Mouse (Mus musculus): ENCODE data around the gene Nat8f6.
A peak's percentile ranks its signal among the peaks of the same experiment; 100 is the strongest.
"Not testable (repeated sequence)": the region's sequence is repeated elsewhere in the genome, so short reads cannot be mapped to it uniquely, and the experiment has no call there.

Nat8f6 gene

DNA sequence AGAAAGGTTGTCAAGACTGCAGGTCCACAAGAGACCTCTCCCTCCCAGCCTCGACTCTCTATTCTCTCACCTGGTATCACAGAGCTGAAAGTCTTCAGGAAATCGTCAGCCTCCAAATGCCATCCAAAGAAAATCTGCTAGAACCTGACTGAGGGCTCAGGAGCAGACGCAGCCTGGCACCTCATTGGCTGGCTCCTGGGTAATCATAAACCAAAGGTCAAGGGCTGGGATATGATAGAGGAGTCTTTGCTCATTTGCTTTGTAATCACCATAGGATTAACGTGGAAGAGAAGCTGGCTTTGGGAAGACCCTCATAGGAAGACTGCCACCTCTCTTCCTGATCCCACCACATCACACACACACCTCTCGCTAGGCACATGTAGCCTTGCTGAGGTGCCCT lies at the start of gene Nat8f6, which contains the start of gene Nat8f5:
TSS of gene Nat8f6 (minus strand) at position 118 of the 400 bp plus-strand sequence.
TSS of gene Nat8f5 (minus strand) at position 136 of the 400 bp plus-strand sequence.
- no peak for DNase-seq

DNA sequence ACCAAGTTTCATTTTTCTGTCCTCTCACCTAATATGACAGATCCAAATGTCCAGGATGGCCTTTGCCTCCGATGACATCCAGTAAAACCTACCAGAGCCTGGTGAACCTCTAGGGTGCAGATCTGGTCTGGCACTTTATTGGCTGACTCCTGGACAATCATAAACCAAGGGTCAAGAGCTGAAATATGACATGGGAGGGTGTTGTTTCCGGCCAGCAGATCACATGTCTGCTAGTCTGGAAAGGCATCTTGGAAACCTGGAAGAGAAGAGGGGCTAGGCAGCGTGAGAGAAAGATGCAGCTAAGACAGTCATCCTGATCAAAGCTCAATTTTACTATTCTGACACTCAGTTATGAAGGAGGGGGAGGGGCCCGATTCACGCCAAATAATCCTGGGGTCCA lies 48.3 kb upstream of the Nat8f6 start, which contains the start of gene Nat8f2:
TSS of gene Nat8f2 (minus strand) at position 153 of the 400 bp plus-strand sequence.
- DNase-seq: not testable (repeated sequence)

DNA sequence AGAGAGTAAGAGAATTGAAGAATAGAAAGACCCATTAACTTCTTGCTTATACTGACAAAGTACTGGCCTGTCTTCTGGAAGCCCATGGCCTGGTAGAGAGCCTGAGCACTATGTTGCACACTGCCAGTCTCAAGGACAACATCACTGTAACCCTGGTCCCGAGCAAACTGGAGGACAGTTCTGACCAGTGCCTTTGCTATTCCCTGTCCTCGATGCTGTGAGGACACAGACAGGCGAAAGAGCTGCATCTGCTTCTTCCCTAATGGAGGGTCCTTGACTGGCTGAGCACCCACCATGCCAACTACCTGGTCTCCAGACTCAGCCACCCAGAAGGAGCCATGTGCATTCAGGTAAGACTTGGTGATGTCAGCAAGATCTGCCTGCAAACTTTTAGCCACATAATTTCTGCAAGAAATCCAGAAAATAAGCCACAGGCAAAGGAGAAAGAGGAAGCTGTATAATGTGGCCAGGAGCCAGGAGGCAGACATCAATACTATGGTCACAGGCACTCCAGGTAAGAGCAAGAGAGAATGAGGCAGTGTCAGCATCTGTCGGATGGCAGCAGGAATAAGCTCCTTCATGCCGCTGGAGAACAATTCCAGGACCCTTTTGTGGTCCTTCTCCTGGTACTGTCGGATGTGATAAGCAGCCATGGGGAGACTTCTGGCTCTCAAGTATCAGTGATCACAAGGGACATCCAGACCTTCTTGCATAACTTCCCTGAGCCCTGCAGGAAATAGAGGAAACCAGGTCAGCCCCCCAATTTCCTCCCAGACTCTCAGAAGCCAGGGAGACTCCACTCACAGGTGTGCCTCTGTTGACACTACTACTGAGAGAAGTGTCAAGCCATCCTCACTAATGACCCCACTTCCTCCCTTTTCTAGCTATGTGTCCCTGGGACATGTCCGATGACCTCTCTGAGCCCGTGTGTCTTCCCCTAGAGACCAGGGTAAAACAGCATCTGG lies 47.3 kb upstream of the Nat8f6 start:
- DNase-seq: no peak

DNA sequence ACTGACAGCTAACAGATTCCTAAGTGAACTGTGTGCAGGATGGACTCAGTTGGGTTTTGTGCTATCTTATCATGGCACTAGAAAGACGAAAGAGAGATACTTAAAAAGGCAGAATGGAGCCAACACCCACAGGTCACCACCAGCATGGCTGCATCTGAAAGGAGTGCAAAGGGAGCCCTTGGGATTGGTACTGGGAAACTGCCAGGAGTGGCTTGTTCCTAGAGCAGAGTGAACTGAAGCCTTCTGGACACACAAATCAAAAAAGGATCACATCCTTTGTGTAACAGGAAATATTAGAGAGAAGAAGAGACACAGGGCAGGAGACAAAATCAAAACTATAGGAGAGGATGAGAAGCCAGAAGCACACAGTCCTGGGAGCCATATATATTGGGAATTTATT lies 46.2 kb upstream of the Nat8f6 start:
- DNase-seq: not testable (repeated sequence)

DNA sequence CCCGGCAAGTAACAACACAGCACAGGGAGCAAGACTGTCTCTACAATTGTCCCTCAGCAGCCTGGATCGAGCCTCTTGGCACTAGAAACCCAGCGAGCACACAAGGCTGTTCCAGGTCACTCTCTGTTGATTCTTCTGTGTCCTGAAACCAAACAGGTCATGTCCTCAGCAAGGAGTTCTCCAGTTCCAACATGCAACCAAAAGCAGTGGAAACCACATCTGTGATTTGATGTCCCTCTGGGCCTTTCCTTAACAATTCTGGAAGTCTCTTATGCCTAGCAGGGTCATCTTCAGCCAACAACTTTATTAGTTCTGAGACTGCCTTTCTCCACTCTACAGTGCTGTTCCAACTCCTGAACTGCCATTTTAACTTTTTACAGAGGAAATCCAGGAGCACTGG lies 45.4 kb upstream of the Nat8f6 start:
- DNase-seq: not testable (repeated sequence)

DNA sequence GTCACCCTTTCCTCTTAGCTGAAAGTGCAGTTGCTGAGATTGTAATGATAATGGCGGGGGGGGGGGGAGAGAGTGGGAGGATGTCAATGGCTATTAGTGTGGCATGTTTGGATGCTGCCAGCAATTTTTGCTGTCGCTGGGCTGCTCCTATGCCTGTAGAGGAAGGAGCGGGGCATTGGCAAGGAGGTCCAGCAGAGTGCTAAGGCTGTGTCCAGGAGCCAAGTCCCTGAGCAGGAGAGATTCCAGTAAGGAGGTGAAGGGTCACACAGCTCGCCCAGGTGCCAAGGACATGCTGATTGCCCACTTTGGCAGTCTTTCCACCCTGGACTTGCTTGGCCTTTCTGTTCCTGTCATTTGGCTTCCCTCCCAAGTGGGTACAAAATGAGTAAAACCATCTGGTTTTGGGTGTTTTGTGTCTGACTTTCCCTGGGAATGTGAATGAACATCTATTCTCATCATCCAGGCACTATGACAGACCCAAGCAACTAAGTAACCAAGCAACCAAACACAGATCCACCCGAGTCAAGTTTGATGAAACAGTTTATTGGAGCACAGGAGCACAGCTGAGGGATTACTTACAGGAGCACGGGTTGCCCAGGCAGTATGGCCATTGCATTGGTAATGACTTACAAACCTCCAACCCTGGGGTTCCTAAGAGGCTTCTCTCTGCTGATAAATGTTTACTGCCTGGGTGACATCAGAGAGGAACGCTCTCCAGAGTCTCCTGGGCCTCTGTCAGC lies 44.3 kb upstream of the Nat8f6 start:
- not testable (repeated sequence) for DNase-seq

DNA sequence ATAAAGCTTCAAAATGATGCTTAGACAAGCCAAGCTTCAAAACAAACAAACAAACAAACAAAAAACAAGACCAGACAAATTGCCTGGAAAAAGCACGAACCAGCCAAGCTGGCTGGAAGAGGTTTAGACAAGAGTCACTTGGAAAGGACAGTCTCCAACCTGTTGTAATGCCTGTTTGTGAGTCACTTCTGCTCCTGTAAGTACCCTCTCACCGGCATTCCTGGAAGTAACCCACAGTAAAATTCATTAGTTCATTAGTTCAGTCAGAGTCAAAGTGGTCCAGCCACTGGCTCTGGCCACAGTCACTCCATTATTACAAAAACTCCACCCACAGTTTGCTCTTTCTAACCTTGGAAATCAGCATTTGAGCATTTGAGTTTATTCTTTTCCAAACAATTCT lies 43.1 kb upstream of the Nat8f6 start:
- no peak for DNase-seq

DNA sequence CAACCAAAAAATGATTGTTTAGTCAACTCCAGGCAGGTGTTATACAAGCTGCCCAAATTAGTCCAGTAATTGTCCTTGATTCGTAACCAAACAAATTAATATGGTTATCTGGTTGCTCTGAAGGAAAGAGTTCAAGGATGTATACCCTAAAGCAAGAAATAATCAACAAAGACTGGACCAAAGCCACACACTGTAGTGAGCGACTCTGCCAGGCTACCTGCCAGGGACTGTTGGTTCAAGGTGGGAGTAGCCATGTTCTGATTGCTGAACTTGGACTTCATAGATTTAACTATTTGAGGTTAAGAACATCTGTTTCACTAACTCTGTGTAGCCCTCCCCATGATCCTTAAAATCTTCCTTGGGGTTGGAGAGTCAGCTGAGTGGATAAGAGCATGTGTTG lies 42.4 kb upstream of the Nat8f6 start:
- DNase-seq: no peak

DNA sequence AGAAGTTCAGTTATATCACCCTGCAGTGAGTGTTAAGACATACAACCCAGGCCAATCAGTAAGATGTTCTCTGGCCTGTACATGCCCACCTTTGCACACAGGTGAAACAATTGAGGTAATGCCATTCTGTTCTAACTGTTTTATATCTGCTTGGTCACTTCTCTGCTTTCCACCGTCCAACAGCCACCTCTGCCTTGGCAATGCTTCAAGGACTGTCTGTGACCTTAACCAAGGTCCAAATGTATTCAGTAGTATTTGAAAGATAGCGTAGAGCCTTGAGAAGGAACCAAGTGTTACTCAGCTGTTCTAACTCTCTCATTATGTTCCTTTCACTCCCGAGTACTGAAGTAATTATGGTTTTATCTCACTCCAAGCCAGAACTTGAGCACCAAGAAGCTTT lies 41.8 kb upstream of the Nat8f6 start:
- DNase-seq: no peak

DNA sequence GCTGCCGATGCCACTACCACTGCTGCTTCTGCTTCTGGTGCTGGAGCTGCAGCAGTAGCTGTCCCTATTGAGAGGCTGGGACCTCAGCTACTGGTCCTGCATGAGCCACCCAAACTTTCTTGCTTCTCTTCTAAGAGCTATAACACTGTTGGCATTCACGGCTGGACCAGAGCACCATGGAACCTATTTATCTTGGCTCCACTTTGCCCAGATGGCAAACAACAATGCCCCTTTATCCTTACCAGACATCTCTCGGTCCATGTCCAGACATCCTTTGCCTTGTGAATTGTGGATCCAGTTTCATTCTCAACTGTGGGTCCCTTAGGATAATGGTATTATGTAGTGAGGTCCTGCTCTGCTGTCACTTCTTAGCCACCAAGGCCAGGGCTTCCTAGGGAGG lies 40.5 kb upstream of the Nat8f6 start:
- no peak for DNase-seq

DNA sequence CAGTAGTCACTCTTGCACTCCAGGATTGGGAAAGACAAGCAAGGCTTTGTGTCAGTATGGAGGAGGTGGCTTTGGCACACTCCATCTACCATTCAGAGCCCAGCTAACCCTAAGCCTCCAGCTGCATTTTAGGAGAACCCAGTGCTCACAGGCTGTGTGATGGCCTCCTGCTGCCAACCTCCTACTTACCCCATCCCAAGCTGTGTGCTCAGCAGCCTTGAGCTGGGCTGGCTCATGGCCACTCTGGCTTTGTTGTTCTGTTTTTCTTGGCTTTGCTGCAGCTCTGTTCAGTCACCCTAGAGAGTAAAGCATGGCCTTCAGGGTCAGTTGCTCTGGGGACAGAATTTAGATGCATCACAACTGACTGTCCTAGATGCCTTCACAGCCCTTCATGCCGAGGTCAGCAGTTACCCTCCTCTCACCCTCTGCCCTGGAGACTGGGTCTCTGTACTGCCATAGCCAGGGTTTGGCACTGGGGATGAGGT lies 35.5 kb upstream of the Nat8f6 start:
- DNase-seq: peak; percentile 44

DNA sequence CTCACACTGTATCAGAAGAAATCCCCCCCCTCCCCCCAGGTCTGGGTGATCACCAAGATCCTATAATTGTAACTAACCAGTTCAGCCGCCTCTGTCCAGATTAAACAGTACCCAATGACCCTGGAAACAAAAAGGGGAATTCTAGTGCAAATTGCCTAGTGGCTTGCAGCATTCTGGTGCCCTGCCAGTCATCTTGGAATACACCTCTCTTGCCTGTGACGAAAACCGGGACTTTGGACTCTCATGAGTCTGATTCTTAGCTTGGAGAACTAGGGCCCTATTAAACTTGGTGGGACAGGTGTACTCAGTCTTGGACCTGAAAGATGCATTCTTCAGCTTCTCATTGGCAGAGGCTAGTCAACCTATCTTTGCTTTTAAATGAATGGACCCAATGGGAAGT lies 32.7 kb upstream of the Nat8f6 start:
- no peak for DNase-seq

DNA sequence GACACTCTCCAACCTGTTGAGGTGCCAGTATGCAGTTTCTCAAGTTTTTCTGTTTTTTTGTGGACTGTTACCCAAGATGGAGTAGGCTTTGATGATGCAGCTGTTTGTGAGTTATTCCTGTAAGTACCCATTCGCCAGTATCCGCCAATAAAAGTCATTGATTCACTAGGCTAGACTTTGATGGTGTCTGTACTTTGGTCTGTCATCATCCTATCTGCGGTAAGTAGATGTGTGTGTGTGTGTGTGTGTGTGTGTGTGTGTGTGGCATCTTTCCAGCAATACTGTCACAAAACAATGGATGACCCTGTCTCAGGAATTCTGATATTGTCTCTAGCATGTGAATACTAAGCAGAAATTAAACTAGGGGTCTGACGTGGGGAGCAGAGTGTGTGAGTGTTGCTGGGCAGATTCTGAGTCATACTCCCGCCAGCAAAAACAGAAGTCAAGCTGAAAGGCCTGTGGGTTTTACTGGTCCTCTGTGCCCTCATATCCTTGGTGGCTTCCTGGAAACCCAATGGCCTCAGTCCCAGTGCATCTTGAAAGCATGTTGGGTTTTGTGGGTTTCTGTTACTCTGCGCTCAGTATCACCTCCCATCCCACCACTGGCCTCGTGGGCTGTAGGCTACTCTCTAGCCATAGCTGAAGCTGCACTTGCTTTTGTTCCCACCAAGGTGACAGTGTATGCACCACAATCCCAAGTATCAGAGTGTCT lies 30.5 kb upstream of the Nat8f6 start:
- DNase-seq: no peak

DNA sequence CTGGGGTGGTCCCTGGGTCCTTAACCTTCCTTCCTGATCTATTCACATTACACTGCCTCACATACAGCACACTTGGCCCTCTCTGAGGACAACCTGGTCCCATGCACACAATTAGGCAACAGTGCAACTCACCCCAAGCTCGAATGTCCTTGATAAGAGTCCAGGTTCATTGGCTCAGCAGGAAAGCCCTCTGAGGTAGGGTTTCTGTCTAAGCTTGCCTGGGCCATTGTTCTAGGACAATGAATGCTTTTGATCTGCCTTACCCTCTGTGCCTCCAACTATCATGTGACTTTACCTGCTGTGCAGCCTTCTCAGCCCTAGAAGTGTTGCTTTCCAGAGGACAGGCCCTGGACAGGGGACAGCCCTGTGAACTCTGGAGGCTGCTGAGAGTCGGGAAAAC lies 28.5 kb upstream of the Nat8f6 start:
- DNase-seq: no peak

DNA sequence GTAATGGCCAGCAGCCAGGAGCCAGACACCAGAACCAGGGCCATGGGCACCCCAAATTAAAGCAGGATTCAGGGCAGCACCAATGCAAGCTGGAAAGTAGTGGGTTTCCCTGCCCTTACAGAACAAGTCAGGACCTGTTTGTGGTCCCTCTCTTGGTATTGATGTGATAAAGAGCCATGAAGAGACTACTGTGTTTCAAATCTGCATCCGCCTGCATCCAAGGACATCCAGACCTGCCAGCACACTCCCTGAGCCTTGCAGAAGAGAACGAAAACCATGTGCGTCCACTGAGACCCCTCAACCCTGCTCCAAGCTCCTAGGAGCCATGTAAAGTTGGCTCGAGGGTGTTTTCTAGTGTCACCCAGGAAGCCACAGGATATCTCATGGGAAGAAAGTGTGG lies 27.4 kb upstream of the Nat8f6 start:
- DNase-seq: no peak

DNA sequence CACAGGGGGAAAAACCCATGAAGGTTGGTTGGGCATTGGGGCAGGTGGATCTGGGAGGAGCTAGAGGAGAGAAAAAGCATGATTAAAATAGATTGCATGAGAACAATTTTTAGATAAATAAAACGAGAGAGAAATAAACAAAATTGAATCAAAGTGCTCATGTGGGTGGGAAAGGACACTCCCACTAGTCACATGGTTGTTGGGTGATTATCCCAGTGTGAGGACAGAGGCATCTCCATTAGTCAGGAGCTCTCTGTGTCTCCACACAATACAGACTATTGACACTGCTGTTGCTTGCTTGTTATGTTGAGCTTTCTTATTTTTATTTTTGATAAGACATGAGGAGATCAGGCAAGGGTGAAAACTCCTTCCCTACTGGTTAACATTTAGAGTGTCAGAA lies 26.2 kb upstream of the Nat8f6 start:
- no peak for DNase-seq

DNA sequence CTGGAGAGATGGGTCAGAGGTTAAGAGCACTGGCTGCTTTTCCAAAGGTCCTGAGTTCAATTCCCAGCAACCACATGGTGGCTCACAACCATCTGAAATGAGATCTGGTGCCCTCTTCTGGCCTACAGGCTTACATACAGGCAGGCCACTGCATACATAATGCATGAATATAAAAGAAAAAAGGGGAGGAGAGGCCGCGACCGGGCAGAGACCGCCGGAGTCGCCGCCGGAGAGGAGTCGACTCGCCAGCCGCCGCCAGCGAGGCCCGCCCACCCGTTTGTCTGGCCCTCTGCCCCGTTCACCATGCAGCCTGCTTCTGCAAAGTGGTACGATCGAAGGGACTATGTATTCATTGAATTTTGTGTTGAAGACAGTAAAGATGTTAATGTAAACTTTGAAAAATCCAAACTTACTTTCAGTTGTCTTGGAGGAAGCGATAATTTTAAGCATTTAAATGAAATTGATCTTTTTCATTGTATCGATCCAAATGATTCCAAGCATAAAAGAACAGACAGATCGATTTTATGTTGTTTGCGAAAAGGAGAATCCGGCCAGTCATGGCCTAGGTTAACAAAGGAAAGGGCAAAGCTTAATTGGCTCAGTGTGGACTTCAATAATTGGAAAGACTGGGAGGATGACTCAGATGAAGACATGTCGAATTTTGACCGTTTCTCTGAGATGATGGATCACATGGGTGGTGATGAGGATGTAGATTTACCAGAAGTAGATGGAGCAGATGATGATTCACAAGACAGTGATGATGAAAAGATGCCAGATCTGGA lies 23.1 kb upstream of the Nat8f6 start:
- DNase-seq: not testable (repeated sequence)

DNA sequence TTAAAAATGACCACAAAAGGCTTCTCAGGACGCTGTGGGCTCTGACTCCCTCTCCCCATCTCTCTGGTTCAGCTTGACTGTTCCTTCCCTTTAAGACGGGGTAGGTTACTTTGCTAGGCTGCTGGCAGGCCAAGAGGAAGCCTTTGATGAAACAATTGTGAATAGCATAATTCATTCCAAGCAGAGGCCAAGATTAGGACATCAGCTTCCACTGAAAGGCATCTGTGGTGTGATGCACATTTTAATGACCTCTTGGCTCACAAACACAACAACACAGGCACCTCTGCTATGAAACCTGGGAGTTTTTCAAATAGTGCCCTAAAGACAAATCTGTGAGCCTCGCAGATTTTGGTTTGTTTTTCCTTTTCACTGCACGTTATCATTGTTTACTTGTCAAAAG lies 19.2 kb upstream of the Nat8f6 start:
- no peak for DNase-seq

DNA sequence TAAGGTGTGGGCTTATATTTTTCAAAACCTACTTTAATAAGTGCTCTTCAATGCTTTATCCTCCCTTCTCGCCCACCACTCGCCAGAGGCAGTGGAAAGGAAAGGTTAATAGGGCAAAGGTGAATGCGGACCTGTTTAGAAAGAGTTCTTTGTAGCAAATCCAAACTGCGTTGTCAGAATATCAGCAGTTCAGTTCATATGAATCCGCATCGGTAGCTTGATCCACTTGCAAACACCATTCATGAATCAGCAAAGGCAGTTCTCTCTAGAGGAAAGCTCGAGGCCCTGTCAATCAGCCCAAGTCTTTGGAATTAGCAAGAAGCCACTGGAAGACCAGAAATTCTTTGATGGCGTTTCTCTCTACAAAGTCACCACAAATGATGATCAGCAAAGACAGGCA lies 17.9 kb upstream of the Nat8f6 start:
- no peak for DNase-seq

DNA sequence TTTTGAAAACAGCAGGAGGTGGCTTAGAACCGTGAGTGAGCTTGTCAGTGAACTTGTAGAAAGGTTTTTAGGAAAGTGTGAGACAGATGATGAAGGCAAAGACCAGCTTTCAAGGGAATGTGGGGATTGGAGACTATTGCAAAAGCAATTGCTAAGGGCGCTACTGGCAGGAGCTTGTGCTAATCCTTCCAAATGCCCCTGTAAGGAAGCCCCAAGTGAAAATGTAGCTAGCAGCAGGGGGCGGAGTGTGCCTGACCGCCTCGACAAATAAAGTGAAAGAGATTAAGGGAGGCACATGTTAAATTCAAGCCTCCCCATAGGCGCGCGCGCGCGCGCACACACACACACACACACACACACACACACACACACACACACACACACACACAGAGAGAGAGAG lies 16.6 kb upstream of the Nat8f6 start:
- DNase-seq: peak; percentile 27

DNA sequence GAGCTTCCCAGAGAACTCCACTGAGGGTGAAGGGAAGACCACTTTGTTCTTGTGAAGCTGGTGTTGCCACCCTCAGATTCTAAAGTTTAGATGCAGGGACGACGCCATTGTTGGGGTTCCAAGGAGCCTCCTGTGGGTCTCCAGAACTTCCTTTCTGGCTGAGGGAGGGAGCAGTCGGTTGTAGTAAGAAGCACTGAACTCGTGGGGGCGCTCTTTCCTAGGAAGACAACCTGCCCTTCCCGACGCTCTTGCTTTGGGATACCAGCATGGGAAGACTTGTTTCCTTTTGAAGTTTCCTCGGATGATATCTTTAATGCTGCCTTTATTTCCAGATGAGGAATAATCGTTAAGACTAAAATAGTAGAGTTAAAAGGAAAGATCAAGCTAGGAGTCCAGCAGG lies 16.1 kb upstream of the Nat8f6 start:
- DNase-seq: peak; percentile 69

DNA sequence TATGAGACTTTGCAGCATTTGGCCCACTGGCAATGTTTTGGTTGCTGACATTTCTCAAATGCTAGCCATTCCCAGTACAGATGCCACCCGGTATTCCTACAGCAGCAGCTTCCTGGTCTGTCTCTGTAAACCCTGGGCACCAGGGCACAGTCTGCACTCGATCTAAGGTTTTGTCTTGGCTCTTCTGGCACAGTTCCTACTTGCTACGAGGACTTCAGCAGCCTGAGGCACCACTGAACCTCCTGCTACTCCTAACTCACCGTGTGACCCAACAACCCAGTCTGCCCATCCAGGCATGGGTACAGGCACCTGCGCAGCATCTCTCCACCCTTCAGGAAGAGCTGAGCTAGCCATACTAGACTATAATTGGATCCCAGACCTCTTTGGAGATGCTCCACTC lies 15.3 kb upstream of the Nat8f6 start:
- not testable (repeated sequence) for DNase-seq

Data from right cerebral cortex, postnatal 4 days (tissue).